Mouse (Mus musculus): ENCODE measurements around the gene Gm13124.
A peak's percentile ranks its signal among the peaks of the same experiment; 100 is the strongest.
"Not testable (repeated sequence)": the region's sequence is repeated elsewhere in the genome, so short reads cannot be mapped to it uniquely, and the experiment has no call there.

Gm13124 gene

DNA sequence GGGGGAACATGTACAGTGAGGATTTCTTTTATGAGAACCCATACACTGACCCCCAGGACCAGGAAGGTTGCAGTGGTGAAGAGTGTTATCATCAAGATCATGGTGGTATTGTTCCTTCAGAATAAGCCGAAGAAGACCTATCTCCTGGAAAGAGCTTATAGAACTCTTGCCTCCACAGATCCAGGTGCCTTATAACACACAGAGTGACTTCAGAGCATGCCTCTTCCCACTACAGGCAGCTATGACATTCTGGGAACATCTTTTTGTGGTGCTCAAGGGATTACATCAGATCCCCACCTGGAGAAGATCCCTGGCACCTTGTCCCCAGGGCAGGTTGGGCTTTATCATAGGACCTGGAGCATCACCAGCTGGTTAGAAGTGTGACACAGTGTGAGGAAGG, at the start of gene Gm13124:
Gene Gm13124, minus strand, starts transcription at position 101 of the 400 bp plus-strand sequence.
- no peak for DNase-seq

DNA sequence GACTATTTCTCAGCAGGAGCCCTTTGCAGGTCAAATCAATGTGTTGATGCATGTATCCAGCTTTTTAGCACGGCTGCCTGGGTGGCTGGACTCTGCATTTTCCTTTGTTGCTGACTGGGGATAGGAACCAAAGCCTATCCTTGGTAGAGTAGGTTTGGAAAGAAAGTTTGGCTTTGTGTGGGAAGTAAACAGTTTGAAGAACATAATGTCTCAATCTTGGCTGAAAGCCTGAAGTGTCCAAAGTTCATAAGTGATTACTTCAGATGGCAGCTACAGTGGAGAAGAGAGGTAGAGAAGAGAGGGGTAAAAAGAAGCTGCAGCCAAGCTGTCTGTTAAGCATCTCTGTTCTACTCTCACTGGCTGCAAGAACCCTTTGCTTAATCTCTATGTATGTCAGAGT, 49.7 kb upstream of the Gm13124 start:
- DNase-seq: no peak

DNA sequence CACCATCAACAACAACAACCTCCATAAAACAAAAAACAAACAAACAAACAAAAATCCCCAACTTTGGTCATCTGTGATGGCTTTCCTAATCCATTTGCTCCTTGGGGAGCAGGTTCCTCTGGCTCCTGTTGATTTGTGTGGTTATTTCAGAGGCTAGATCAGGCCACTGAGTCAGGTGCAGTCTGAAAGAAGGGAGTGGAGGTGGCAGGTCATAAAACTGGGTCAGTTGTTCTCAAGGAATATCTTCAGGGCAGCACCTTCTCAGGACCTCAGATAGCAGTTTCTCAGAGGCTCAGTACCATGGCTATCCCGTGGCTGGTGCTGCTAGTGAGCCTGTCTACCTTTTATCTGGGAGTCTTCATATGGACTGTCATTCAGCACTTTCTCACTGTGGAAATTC, 48.5 kb upstream of the Gm13124 start, which contains the start of gene Aadacl4:
Gene Aadacl4, plus strand, starts transcription at position 301 of the 400 bp plus-strand sequence.
- no peak for DNase-seq

DNA sequence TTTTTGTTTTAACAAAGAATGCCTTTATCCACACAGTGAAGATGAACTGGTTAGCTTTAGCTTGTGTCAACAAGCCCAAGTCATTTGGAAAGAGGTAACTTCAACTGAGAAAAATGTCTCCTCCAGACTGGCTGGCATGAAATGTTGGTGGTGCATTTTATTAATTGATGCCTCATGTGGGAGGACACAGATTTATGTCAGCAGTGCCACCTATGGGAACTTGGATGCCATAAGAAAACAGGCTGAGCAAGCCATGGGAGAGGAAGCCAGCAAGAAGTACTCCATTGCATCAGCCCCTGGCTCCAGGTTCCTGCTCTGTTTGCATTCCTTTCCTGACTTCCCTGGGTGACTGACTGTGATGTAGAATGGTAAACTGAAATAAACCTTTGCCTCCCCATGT, 27.9 kb upstream of the Gm13124 start:
- DNase-seq: no peak

DNA sequence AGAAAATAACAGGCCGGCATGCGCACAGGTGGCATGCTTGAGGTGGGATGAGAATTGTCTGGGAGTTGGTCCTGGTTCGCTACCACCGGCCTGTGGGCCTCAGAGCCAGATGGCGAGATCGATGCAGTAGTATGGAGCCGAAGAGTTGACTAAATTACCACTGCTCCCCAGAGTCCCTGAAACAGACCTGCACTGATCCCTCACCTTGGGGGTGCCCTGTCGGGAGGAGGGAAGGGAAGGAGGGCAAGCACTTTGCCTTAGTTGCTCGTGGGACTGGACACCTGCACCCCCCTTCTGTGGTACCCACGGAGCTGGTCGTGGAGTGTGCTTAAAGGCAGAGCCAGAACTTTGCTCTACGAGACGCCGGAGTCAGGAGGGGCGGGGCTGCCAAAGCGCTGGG, 21.3 kb upstream of the Gm13124 start:
- DNase-seq: not testable (repeated sequence)

DNA sequence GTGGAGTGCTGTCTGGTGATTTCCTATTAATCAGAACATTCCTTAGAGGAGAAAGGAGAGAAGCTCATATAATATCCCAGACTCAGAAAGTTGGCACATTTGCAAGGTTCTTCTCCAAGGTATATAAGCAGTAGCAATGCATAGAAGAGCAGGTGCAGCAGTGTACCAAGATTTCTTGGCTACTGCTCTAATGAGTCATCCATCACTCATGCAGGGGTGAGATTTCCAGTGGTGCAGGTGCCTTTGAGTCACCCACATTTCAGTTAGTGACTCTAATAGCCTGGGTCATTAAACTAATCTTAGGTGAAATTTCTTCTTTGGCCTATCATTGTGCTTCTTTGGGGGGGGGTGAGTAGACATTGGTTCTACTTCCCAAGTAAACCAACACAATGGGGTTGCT, 2.8 kb upstream of the Gm13124 start:
- no peak for DNase-seq

DNA sequence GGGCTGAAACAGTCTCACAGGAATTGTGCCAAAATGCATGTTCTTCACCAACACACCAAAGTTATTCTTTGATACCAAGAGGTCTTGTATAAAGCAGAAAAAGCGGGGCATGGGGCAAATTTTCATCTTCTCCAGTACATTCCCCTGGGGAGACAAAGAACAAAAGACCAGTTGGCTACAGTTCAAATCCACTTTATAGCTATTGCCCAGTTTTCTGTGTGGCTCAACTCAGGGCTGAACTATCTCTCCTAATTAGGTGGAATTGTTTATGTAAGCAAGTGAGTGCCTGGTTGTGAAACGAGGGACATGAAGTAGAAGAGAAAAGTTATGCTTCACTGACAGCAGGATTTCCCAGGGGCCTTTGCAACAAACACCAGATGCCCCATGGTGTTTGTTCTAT, 3.7 kb downstream of the Gm13124 start:
- DNase-seq: no peak

DNA sequence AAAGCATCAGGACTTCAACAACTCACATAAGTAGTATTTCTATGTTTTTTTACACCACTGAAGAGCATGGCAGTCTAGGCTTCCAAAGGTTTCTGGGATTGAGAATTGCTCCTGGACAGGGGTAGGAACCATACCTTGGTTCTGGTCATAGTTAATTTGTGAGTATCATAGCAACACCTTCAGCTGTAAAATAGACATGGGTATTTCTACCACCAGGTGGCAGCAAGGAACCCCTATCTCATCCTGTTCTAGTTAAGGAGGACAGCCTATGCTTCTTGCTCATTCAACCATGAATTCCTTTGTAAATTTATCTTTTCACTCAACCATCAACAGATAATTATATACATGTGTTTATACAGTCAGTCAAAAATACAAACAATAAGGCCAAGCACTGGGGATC, 5.1 kb downstream of the Gm13124 start:
- DNase-seq: peak; percentile 6 to 18

DNA sequence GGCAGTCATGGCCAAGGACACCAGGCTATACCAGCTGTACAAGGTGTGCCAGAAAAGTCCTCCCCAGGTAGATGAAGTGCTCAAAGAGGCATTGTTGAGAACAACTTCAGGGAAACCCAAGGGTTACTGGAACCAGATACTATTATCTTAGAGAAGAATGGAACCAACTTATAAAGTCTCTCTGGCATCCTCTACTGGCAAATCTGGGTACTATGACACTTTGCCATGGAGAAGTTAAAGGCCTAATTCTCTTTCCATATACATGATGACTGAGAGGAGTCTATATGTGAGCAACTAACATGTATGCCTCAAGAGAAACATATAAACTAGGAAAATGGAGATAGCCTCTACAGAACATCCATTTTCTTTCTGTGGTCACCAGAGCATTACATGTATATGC, 13.8 kb downstream of the Gm13124 start:
- DNase-seq: no peak

DNA sequence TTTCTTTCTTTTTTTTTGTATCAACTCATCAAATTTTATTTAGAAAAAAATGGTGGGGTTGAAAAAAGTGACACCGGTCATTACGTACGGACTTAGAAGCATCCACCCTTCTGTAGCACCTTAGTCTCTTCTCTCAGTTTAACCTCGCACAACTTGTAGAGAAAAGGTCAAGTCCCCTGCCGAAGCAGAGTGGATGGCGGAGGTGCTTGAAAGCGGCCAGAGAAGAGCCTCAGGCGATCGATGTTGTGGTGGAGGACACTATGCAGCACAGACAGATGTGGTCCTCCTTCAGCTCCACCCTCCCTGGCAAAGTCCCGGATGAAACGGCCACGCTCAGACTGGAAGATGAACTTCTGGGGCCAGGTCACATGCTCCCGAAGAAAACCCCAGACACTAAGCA, 19.6 kb downstream of the Gm13124 start:
- DNase-seq: not testable (repeated sequence)

DNA sequence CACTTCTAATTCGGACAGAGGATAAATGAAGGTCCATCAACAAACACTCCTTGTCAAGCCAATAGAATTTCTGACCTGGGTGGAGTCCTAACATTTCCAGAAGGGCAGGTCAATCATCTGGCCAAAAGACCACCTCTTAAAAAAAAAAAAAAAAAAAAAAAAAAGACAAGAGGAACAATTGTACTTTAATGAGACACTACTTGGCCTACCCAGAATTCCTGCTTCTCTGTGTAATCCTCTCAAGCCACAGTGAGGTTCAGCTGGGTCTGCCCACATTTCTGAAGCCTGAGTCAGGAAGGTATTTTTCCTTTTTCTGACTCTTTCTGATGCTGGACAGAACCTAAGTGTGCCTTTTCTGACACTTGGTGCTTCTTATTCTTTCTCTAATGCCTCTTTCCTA, 20.2 kb downstream of the Gm13124 start:
- DNase-seq: no peak

DNA sequence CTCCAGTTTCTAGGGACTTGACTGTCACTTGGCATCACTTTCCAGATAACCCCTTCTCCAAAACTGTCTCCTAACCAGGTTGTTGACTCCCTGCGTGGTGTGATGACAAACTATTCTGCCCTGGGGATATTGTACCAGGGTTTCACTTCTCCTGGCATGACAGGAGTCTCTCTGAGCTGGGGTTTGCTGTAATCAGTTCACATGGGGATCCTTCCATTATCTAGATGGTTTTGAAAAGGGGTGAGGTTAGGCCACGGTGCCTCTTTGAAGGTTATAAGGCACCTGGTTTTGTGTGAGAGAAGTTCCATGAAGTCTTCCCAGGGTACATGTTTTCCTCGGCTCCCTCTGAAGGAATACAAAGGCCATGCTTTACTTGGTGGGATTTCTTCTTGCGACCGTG, 45.4 kb downstream of the Gm13124 start, which contains the start of gene 9430007A20Rik:
Gene 9430007A20Rik, plus strand, starts transcription at position 301 of the 400 bp plus-strand sequence.
- DNase-seq: no peak

DNA sequence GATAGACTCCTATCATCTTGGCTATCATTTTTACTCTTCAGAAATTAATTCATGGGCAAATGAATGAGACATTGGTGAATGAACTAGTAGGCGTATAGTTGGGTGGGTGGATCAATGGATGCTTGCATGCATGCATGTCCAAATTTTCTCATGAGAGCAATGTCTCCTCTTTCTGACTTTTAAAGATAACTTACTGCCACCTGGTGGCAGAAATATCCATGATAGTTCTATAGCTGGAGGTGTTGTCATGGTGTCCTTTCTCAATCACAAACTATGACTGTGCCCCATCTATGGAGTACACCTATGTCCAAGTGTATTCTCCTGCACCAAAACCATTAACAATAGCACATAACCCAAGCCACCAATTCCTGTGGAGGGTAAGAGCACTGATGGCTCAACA, 58.4 kb downstream of the Gm13124 start:
- no peak for DNase-seq

Data from kidney, postnatal 4 days (tissue).